Mouse (Mus musculus) stomach, postnatal 0 days (tissue): ENCODE data around the gene Asb18.

Experiments
- CTCF ChIP-seq: IDR thresholded peaks from 2 replicates; pipeline ENCODE4 v1.5.1; 2016; ENCODE audit warnings: antibody characterized with exemption, low read depth, mild to moderate bottlenecking, moderate library complexity
- EP300 ChIP-seq: optimal IDR thresholded peaks from 2 replicates; pipeline ENCODE3; 2016; ENCODE audit warnings: antibody characterized with exemption

DNA sequence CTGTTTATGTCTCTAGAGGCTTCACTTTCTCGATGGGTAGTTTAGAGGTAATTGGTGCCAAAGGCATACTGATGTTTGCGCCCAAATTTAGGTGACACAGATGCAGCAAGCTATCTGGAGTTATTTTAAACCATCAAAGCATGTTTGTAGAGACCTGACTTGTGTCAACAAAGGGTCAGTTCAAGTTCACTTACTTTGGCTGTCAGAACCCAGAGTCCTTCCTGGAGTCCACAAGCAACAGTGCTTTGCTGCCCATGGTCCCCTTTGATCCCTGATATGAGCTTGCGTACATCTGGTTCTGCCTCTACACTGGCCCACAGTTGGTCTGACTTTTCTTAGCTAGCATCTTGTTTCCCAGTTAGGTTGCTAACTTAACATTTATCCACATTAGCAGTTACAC lies 14.6 kb downstream of the Asb18 start:
- no peak for TF ChIP-seq CTCF
- TF ChIP-seq EP300 = no peak
